Mouse (Mus musculus) liver, postnatal 0 days (tissue): ENCODE measurements at regions not wholly inside any gene's neighbourhood (a gene's known extent, or its start where the extent isn't known, plus 50 kb on each side); places are given as distances from the start of the nearest gene placed in this dataset.

Experiments
- ATAC-seq: fragments of 200-750 bp; cut with Nextera tagmentation; 2 replicates; pipeline ENCODE4 v1.8.0; 2017; ENCODE audit warnings: mild to moderate bottlenecking, moderate library complexity
- DNase-seq: peaks from one replicate; pipeline ENCODE4 v3.0.0-alpha.2; 2016
- H3K27ac ChIP-seq: fragments of 300-500 bp; sonication (generic); 2 replicates; pipeline ENCODE4 v1.5.1; 2014; ENCODE audit warnings: antibody characterized with exemption, moderate library complexity, mild to moderate bottlenecking, low read depth
- H3K27me3 ChIP-seq: fragments of 300-500 bp; sonication (generic); 2 replicates; pipeline ENCODE4 v1.6.1; 2014; ENCODE audit warnings: low read length, control low read depth, mixed read lengths; ENCODE audit not compliant: insufficient read depth
- H3K36me3 ChIP-seq: fragments of 300-500 bp; sonication (generic); replicated peaks from 2 replicates; pipeline ENCODE4 v1.6.1; 2014; ENCODE audit warnings: mild to moderate bottlenecking, control low read depth, low read length, moderate library complexity, mixed read lengths; ENCODE audit not compliant: insufficient read depth
- H3K4me1 ChIP-seq: fragments of 300-500 bp; sonication (generic); 2 replicates; pipeline ENCODE4 v1.6.1; 2014; ENCODE audit warnings: antibody characterized with exemption, mild to moderate bottlenecking, control low read depth; ENCODE audit not compliant: insufficient read depth
- H3K4me2 ChIP-seq: fragments of 300-500 bp; sonication (generic); 2 replicates; pipeline ENCODE4 v1.6.1; 2014; ENCODE audit warnings: low read depth, mild to moderate bottlenecking, low read length, moderate library complexity, mixed read lengths
- H3K4me3 ChIP-seq: fragments of 300-500 bp; sonication (generic); 2 replicates; pipeline ENCODE4 v1.5.1; 2014; ENCODE audit warnings: low read depth, low read length
- H3K9ac ChIP-seq: fragments of 300-500 bp; sonication (generic); replicated peaks from 2 replicates; pipeline ENCODE4 v1.6.1; 2014; ENCODE audit warnings: mild to moderate bottlenecking, moderate library complexity
- H3K9me3 ChIP-seq: fragments of 300-500 bp; sonication (generic); 2 replicates; pipeline ENCODE4 v1.6.1; 2016; ENCODE audit warnings: mild to moderate bottlenecking, control low read depth, low read length, mixed read lengths
- CTCF ChIP-seq: sonication (generic); IDR thresholded peaks from 2 replicates; pipeline ENCODE4 v1.5.1; 2016; ENCODE audit warnings: antibody characterized with exemption, low read depth
- EP300 ChIP-seq: IDR thresholded peaks from 2 replicates; pipeline ENCODE4 v1.6.1; 2016; ENCODE audit warnings: antibody characterized with exemption, low read depth, mild to moderate bottlenecking
- WGBS: fragments of 180-500 bp; shearing (Covaris S2); extraction: QIAGEN DNeasy Blood & Tissue Kit; methylation state at CpG from one replicate; pipeline ENCODE4 v1.1.7; 2014; ENCODE audit not compliant: insufficient replicate concordance; 5-methylcytosine and 5-hydroxymethylcytosine counted together

- Histone ChIP-seq H3K27ac (peak overlapping the region; percentile 74), H3K27me3 (no peaks in the 10 kb centered on the region), H3K4me3 (no peak overlapping the region), H3K9me3 (no peaks in the 10 kb centered on the region), H3K36me3 (no peaks in the 10 kb centered on the region), H3K4me1 (0 out of 2 replicates have a peak, but pooled peaks cover 4% of the 10 kb centered on the region), H3K4me2 (no peak overlapping the region), H3K9ac (no peak overlapping the region)
- peak; percentile 18 for DNase-seq
- WGBS = 57% methylated on average over 3 of the region's 3 CpGs
- peak; percentile 89 for ATAC-seq
- TF ChIP-seq CTCF = no peak
- peak; percentile 84 for TF ChIP-seq EP300
Measured at GRCm38 (mm10) chr12:35667705-35668104, 132.9 kb upstream of the Ahr start.

DNA sequence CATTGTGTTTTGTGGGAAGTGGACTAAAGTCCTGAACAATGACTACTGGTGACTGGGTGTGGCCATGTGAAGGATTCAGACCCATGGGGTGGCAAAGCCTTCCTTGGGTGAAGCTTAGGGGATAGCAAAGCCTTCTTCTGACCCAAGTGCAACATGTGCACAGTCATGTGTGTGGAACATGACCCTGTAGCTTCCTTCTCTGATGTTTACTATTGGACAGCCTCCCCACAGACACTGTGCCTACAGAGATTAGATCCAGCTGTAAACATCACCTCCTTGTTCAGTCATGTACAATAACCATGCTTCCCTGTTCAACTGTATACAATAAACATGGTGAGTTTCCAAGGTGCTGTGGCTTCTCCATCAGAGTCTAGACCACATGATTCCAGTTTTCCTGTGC, 132.4 kb upstream of the Ahr start:
- Histone ChIP-seq H3K27ac (peak overlapping the region; percentile 74), H3K9me3 (no peaks in the 10 kb centered on the region), H3K9ac (no peak overlapping the region), H3K4me1 (0 out of 2 replicates have a peak, but pooled peaks cover 4% of the 10 kb centered on the region), H3K36me3 (no peaks in the 10 kb centered on the region), H3K4me2 (no peak overlapping the region), H3K4me3 (no peak overlapping the region), H3K27me3 (no peaks in the 10 kb centered on the region)
- ATAC-seq (peak; percentile 9; the same call in 1 of the 2 replicates), DNase-seq (no peak)
- no peak for TF ChIP-seq CTCF
- TF ChIP-seq EP300 = no peak

GRCm38 (mm10) chr12:35666062-35666461, 131.2 kb upstream of the Ahr start:
- DNase-seq (no peak), ATAC-seq (no peak)
- Histone ChIP-seq H3K36me3 (no peaks in the 10 kb centered on the region), H3K4me2 (no peak overlapping the region), H3K27ac (no peak overlapping the region), H3K4me1 (0 out of 2 replicates have a peak, but pooled peaks cover 4% of the 10 kb centered on the region), H3K27me3 (no peaks in the 10 kb centered on the region), H3K4me3 (no peak overlapping the region), H3K9ac (no peak overlapping the region), H3K9me3 (no peaks in the 10 kb centered on the region)
- 35% methylated on average over 2 of the region's 2 CpGs for WGBS
- TF ChIP-seq EP300 (no peak), CTCF (no peak)

DNA sequence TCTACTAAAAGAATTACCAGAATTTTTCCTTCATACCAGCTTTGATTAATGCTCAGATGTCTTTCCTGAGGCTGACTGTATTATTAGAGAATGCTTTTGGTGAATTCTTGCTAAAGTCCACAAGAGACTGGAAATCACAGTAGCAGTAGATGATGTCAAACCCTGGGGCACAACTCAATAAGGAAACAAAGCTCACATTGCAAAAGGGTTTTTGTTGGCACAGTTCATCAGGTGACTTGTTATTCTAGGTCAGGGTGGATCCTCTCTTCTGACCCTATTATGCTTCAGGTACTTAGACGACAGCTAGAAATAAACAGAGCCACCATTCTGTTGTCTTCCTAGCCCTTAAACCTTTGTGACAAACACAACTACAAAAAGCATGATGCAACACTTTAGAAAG, 128.2 kb upstream of the Ahr start:
- Histone ChIP-seq H3K36me3 (no peaks in the 10 kb centered on the region), H3K4me2 (no peak overlapping the region), H3K27ac (peak overlapping the region; percentile 79), H3K4me3 (no peak overlapping the region), H3K4me1 (no peaks in the 10 kb centered on the region), H3K9ac (no peak overlapping the region), H3K9me3 (no peaks in the 10 kb centered on the region), H3K27me3 (no peaks in the 10 kb centered on the region)
- ATAC-seq (peak; percentile 82), DNase-seq (peak; percentile 14)
- TF ChIP-seq CTCF = no peak
- peak; percentile 59; the same call in 1 of the 2 replicates for TF ChIP-seq EP300
- 58% methylated on average over 1 of the region's 1 CpGs for whole genome bisulfite sequencing

DNA sequence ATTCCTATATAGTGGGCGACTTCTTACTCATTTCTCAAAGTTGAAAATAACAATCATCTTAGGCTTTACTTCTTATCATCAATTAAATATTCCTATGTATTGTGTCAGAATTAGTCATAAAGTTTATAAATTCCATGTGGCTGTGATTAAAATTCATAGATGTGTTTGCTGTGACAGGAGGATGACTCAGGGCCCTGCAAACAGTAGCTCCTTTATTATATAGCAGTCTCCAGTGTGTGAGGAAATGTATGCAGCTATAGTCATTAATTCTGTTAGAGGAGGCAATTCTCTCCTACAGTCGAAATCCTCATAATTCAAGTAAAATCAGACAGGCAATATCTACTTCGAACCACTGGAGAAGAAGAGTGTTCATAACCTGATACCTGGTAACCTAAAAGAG, 121.7 kb upstream of the Ahr start:
- Histone ChIP-seq H3K9ac (no peak overlapping the region), H3K36me3 (no peaks in the 10 kb centered on the region), H3K4me3 (no peak overlapping the region), H3K4me2 (no peak overlapping the region), H3K27ac (no peak overlapping the region), H3K9me3 (no peaks in the 10 kb centered on the region), H3K27me3 (no peaks in the 10 kb centered on the region), H3K4me1 (no peaks in the 10 kb centered on the region)
- WGBS = 71% methylated on average over 3 of the region's 3 CpGs
- TF ChIP-seq CTCF (no peak), EP300 (no peak)
- DNase-seq (no peak), ATAC-seq (no peak)

GRCm38 (mm10) chr12:35649772-35650171, 114.9 kb upstream of the Ahr start:
- 0 out of 2 replicates have a peak, but pooled peaks cover 2% of the 10 kb centered on the region for H3K9me3 ChIP-seq
- no peaks in the 10 kb centered on the region for H3K36me3 ChIP-seq
- H3K4me1 ChIP-seq = no peaks in the 10 kb centered on the region
- H3K4me3 ChIP-seq = no peak overlapping the region
- H3K4me2 ChIP-seq = no peak overlapping the region
- no peak overlapping the region for H3K9ac ChIP-seq
- WGBS = 59% methylated on average over 3 of the region's 3 CpGs
- H3K27ac ChIP-seq = no peak overlapping the region
- TF ChIP-seq EP300 (no peak), CTCF (no peak)
- no peak for DNase-seq
- no peak for ATAC-seq
- no peaks in the 10 kb centered on the region for H3K27me3 ChIP-seq

- H3K9me3 ChIP-seq = no peaks in the 10 kb centered on the region
- no peak overlapping the region for H3K4me2 ChIP-seq
- ATAC-seq (no peak), DNase-seq (no peak)
- no peak overlapping the region for H3K27ac ChIP-seq
- no peaks in the 10 kb centered on the region for H3K36me3 ChIP-seq
- no peaks in the 10 kb centered on the region for H3K27me3 ChIP-seq
- no peak overlapping the region for H3K4me3 ChIP-seq
- H3K4me1 ChIP-seq = no peaks in the 10 kb centered on the region
- no peak overlapping the region for H3K9ac ChIP-seq
- TF ChIP-seq EP300 = no peak
- TF ChIP-seq CTCF = no peak
Measured at GRCm38 (mm10) chr12:35642473-35642872, 107.6 kb upstream of the Ahr start.
